Mouse (Mus musculus): ENCODE results near the gene Gsdma. TPM values are rescaled to one million over a fixed set of nuclear protein-coding genes. Genes with fewer than 3 reads are reported as not detected.

The Gsdma gene
- polyA plus RNA-seq, 1 experiment from 2014 or later = 0.06 TPM

DNA sequence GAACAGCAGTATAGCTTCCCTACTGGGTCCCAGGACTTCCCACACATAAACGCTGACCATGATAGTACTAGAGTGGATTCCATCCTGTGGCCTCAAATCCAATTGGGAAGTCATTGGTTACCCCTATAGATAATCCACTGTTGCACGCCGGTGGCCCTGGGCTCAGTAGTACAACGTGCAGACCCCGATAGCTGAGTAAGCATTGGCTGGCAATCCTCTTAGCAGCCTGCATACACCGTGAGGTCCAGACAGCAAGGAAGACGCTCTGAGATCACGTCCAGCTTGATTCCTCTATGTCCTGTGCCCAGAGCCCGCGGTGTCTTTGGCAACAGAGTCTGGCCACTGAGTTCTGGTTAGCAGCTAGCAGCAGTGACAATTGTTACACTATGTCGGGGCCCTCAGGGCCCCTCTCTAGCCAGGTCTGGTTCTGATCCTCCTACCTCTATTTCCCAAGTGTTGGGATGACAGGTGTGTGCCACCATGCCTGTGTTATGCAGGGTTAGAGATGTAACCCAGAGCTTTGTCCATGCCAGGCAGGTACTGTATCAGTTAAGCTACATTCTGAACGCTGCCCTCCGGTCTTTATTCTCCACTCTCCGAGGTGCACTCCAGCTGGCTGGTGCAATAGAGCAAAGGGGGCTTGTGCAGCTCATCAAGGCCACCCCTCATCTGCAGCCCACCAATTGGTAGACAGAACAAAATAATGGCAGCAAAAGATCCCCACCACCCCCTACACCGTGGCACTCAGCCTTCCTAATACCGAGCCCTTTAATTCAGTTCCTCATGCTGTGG lies 34.9 kb downstream of the Gsdma start:
- H3K36me3 ChIP-seq = peaks cover 27% of the 10 kb centered on the region
- no peaks in the 10 kb centered on the region for H3K27me3 ChIP-seq (replicated peaks)
- no peak for ATAC-seq (ENCODE audit: low FRiP score)
- H3K9ac ChIP-seq (replicated peaks) = no peak overlapping the region
- no peak overlapping the region for H3K4me3 ChIP-seq (replicated peaks)
- WGBS = 86% methylated on average over 16 of the region's 16 CpGs
- H3K9me3 ChIP-seq (replicated peaks) = no peaks in the 10 kb centered on the region
- no peak overlapping the region for H3K27ac ChIP-seq (replicated peaks)
- no peak overlapping the region for H3K4me2 ChIP-seq
- no peaks in the 10 kb centered on the region for H3K4me1 ChIP-seq

- Histone ChIP-seq H3K27me3 (replicated peaks) (no peaks in the 10 kb centered on the region), H3K9me3 (replicated peaks) (no peaks in the 10 kb centered on the region), H3K4me3 (replicated peaks) (no peak overlapping the region), H3K4me1 (no peaks in the 10 kb centered on the region), H3K4me2 (no peak overlapping the region), H3K9ac (replicated peaks) (no peak overlapping the region), H3K36me3 (peaks cover 25% of the 10 kb centered on the region), H3K27ac (replicated peaks) (no peak overlapping the region)
- WGBS = 46% methylated on average over 4 of the region's 4 CpGs
- ATAC-seq (ENCODE audit: low FRiP score) = 0 out of 2 replicates have a peak, but pooled peaks have one; percentile 46
Observed at GRCm38 (mm10) chr11:98699911-98700310, 35.8 kb downstream of the Gsdma start.

DNA sequence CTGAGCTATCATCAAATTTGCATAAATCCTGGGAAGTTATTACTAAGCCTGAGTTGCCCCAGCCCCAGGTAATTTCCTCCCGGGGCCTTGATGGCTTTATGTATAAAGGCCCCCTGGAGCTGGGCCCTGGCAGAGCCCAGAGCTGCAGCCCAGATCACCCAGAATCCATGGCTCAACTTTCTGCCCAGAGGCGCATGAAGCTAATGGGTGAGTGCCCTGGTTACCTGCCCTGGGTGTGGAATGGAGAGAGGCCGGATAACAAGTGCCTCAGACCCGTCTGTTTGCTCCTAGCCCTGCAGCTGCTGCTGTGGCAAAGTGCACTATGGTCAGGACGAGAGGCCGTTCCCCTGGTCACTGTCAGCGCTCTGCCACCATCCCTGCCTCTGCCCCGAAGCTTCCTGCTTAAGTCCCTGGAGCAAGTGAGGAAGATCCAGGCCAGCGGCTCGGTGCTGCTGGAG lies 37.1 kb downstream of the Gsdma start, which contains the start of gene Csf3:
TSS of gene Csf3 (plus strand) at position 51 of the 458 bp plus-strand sequence.
- Histone ChIP-seq H3K4me3 (replicated peaks) (no peak within 1 kb of the TSS), H3K27me3 (replicated peaks) (no peaks in the 10 kb centered on the region), H3K27ac (replicated peaks) (no peak within 1 kb of the TSS), H3K4me1 (no peaks in the 10 kb centered on the region), H3K9ac (replicated peaks) (no peak within 1 kb of the TSS), H3K4me2 (no peak within 1 kb of the TSS), H3K36me3 (peaks cover 25% of the 10 kb centered on the region), H3K9me3 (replicated peaks) (no peaks in the 10 kb centered on the region)
- ATAC-seq (ENCODE audit: low FRiP score) = no peak
- 41% methylated on average over 10 of the region's 10 CpGs for WGBS

DNA sequence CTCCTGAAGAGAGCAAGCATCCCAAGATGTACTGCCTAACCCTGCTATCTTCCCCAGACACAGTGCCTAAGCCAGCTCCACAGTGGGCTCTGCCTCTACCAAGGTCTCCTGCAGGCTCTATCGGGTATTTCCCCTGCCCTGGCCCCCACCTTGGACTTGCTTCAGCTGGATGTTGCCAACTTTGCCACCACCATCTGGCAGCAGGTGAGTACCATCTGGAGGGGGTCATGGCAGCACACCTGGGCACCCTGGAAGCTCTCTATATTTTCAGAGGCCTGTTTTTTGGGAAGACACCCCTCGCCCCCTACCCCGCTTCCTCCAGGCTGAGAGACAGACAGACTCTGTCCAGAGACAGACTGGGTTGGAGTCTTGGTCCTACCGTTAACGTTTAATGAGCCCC lies 38.2 kb downstream of the Gsdma start:
- Histone ChIP-seq H3K27me3 (replicated peaks) (no peaks in the 10 kb centered on the region), H3K4me3 (replicated peaks) (no peak overlapping the region), H3K36me3 (peaks cover 29% of the 10 kb centered on the region), H3K9me3 (replicated peaks) (no peaks in the 10 kb centered on the region), H3K27ac (replicated peaks) (no peak overlapping the region), H3K4me1 (peaks cover 4% of the 10 kb centered on the region; the same call in 1 of the 2 replicates), H3K9ac (replicated peaks) (no peak overlapping the region), H3K4me2 (no peak overlapping the region)
- no peak for ATAC-seq (ENCODE audit: low FRiP score)
- 75% methylated on average over 5 of the region's 5 CpGs for WGBS

DNA sequence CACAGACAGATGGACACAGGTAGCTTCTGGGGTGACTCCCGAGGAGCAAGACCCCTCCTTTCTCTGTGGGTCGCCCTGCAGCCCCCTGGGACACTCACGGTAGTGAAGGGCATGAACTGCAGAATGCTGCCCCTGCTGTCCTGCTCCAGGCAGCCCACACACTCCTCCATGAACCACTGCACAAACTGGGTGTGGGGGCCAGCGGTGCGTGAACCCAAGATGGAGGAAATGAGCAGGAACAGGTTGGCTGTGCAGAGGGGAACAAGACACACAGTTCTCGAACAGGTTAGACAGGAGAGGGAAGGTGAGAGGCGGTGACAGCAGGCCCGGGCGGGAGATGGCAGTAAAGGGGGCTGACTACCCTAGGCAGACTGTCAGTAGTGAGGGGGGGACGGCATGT lies 40.9 kb downstream of the Gsdma start:
- Histone ChIP-seq H3K9ac (replicated peaks) (no peak overlapping the region), H3K4me1 (peaks cover 22% of the 10 kb centered on the region), H3K4me2 (no peak overlapping the region), H3K27me3 (replicated peaks) (no peaks in the 10 kb centered on the region), H3K9me3 (replicated peaks) (no peaks in the 10 kb centered on the region), H3K36me3 (peaks cover 55% of the 10 kb centered on the region), H3K4me3 (replicated peaks) (no peak overlapping the region), H3K27ac (replicated peaks) (no peak overlapping the region)
- 88% methylated on average over 10 of the region's 10 CpGs for WGBS
- no peak for ATAC-seq (ENCODE audit: low FRiP score)

DNA sequence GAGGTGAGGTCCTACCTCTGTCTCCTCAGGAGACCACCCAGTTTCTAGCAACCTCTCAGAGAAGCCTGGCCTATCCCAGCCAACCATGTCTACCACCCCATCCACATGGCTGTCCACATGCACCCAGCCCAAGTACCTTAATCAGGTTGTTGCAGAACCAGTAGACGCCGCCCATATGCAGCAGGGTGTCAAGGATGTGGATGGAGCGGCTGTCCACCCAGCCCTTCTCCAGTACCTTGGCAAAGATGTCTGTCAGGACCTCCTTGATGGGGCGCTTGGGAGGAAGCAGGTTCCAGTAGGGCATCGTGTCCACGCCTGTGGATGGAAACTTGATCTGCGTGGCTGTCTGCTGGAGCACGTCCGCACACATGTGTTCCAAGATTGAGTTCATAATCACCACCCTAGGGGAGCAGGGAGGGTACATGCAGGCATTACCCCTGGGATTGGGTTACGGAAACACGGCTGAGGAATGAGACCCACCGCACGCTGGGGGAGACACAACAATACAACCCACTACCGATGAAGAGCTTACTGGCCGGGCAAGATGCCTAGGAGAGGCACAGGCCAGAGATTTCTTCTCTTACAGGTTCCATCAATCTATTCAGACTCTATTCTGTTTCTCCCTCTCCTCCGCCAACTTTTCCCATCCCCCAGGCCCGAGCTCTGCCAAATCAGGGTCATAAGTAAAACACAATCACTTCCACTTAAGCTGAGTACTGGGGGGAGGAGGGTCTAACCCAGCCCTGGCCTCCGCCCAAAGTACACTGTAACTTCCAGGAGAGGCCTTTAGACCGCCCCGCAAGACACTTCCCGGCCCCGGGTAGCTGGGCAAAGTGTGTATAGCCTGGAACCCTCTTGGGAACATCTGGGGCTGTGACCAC lies 43.5 kb downstream of the Gsdma start:
- Histone ChIP-seq H3K4me3 (replicated peaks) (no peak overlapping the region), H3K36me3 (peaks cover 68% of the 10 kb centered on the region), H3K27ac (replicated peaks) (0 out of 2 replicates have a peak overlapping the region, but pooled peaks have one; percentile 15), H3K27me3 (replicated peaks) (no peaks in the 10 kb centered on the region), H3K4me2 (peak overlapping the region; percentile 6; the same call in 1 of the 2 replicates), H3K4me1 (peaks cover 23% of the 10 kb centered on the region), H3K9ac (replicated peaks) (no peak overlapping the region), H3K9me3 (replicated peaks) (no peaks in the 10 kb centered on the region)
- WGBS = 84% methylated on average over 22 of the region's 22 CpGs
- ATAC-seq (ENCODE audit: low FRiP score) = no peak

DNA sequence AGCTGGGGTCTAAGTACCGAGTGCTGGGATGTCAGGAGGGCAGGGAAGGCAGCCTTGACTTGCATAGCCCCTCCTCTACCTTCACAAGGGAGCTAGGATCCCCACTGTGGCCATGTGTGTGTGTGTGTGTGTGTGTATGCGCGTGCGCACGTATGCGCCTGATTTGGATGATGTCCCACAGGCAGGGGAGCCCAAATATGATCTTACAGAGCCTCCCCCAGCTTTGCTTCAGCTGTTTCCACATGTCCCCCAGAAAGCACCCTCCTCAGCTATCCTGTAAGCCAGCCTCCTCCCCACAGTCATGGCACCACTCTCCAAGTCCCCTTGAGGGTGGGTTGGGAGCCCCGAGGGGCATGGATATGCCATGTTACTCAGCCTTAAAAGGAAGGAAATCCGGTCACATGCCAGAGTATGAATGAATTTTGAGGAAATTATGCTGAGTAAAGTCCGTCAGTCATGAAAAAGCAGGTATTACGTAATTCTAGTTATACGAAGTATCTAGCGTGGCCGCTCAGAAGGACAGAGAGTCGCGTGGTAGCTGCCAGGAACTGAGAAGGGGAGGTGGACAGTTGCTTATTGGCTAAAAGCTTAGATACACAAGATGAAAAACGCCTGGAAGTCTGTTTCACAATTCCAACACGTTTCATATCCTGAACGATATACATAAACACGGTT lies 44.3 kb downstream of the Gsdma start:
- WGBS = 88% methylated on average over 19 of the region's 19 CpGs
- H3K27me3 ChIP-seq (replicated peaks) = no peaks in the 10 kb centered on the region
- no peak overlapping the region for H3K9ac ChIP-seq (replicated peaks)
- H3K9me3 ChIP-seq (replicated peaks) = no peaks in the 10 kb centered on the region
- no peak overlapping the region for H3K4me3 ChIP-seq (replicated peaks)
- H3K4me2 ChIP-seq = peak overlapping the region; percentile 6; the same call in 1 of the 2 replicates
- peaks cover 76% of the 10 kb centered on the region for H3K36me3 ChIP-seq
- H3K4me1 ChIP-seq = peaks cover 23% of the 10 kb centered on the region
- ATAC-seq (ENCODE audit: low FRiP score) = no peak
- no peak overlapping the region for H3K27ac ChIP-seq (replicated peaks)

GRCm38 (mm10) chr11:98709001-98709741 lies 45.0 kb downstream of the Gsdma start:
- H3K4me2 ChIP-seq = no peak overlapping the region
- peaks cover 23% of the 10 kb centered on the region for H3K4me1 ChIP-seq
- H3K4me3 ChIP-seq (replicated peaks) = no peak overlapping the region
- no peak for ATAC-seq (ENCODE audit: low FRiP score)
- H3K27me3 ChIP-seq (replicated peaks) = no peaks in the 10 kb centered on the region
- H3K9ac ChIP-seq (replicated peaks) = no peak overlapping the region
- peak overlapping the region; percentile 45; the same call in 1 of the 2 replicates for H3K27ac ChIP-seq (replicated peaks)
- peaks cover 83% of the 10 kb centered on the region for H3K36me3 ChIP-seq
- no peaks in the 10 kb centered on the region for H3K9me3 ChIP-seq (replicated peaks)
- WGBS = 80% methylated on average over 26 of the region's 26 CpGs

- peaks cover 82% of the 10 kb centered on the region for H3K36me3 ChIP-seq
Observed at GRCm38 (mm10) chr11:98710416-98711045, 46.4 kb downstream of the Gsdma start.

GRCm38 (mm10) chr11:98711046-98711434 lies 46.9 kb downstream of the Gsdma start:
- Histone ChIP-seq H3K4me1 (peaks cover 23% of the 10 kb centered on the region), H3K4me3 (replicated peaks) (no peak overlapping the region), H3K4me2 (no peak overlapping the region), H3K36me3 (peaks cover 82% of the 10 kb centered on the region), H3K9ac (replicated peaks) (no peak overlapping the region), H3K27ac (replicated peaks) (no peak overlapping the region), H3K9me3 (replicated peaks) (no peaks in the 10 kb centered on the region), H3K27me3 (replicated peaks) (no peaks in the 10 kb centered on the region)
- 87% methylated on average over 4 of the region's 4 CpGs for WGBS
- ATAC-seq (ENCODE audit: low FRiP score) = no peak

More at GRCm38 (mm10) chr11:98710416-98711045, 46.4 kb downstream of the Gsdma start:
- 52% methylated on average over 12 of the region's 12 CpGs for WGBS
- Histone ChIP-seq H3K4me3 (replicated peaks) (no peak overlapping the region), H3K27me3 (replicated peaks) (no peaks in the 10 kb centered on the region), H3K4me1 (peaks cover 23% of the 10 kb centered on the region), H3K9ac (replicated peaks) (no peak overlapping the region), H3K9me3 (replicated peaks) (no peaks in the 10 kb centered on the region), H3K27ac (replicated peaks) (no peak overlapping the region), H3K4me2 (no peak overlapping the region)
- ATAC-seq (ENCODE audit: low FRiP score) = no peak
